Mouse (Mus musculus): ENCODE results near the gene Mblac2.
"Not testable (repeated sequence)": the region's sequence is repeated elsewhere in the genome, so short reads cannot be mapped to it uniquely, and the experiment has no call there.

The Mblac2 gene

GRCm38 (mm10) chr13:81710775-81711545 is at the start of gene Mblac2, which contains the start of gene Polr3g:
Gene Mblac2, plus strand, starts transcription at chr13:81711341.
Gene Polr3g, minus strand, starts transcription at chr13:81711013.
- peak; percentile 83 for DNase-seq (ENCODE audit: low read depth, low spot score)

GRCm38 (mm10) chr13:81663566-81664330 is 47.4 kb upstream of the Mblac2 start:
- DNase-seq (ENCODE audit: low read depth, low spot score), result no peak

GRCm38 (mm10) chr13:81664331-81664698 is 46.8 kb upstream of the Mblac2 start:
- DNase-seq (ENCODE audit: low read depth, low spot score), result no peak

GRCm38 (mm10) chr13:81667713-81668112 is 43.4 kb upstream of the Mblac2 start:
- no peak for DNase-seq (ENCODE audit: low read depth, low spot score)

GRCm38 (mm10) chr13:81675333-81675732 is 35.8 kb upstream of the Mblac2 start:
- no peak for DNase-seq (ENCODE audit: low read depth, low spot score)

GRCm38 (mm10) chr13:81683107-81683506 is 28.0 kb upstream of the Mblac2 start:
- DNase-seq (ENCODE audit: low read depth, low spot score), result no peak

GRCm38 (mm10) chr13:81684258-81684657 is 26.9 kb upstream of the Mblac2 start:
- DNase-seq (ENCODE audit: low read depth, low spot score), result no peak

- no peak for DNase-seq (ENCODE audit: low read depth, low spot score)
These were observed 26.3 kb upstream of the Mblac2 start for GRCm38 (mm10) chr13:81684884-81685283.

GRCm38 (mm10) chr13:81689587-81689986 is 21.6 kb upstream of the Mblac2 start:
- no peak for DNase-seq (ENCODE audit: low read depth, low spot score)

- DNase-seq (ENCODE audit: low read depth, low spot score), result no peak
These were observed 20.7 kb upstream of the Mblac2 start for GRCm38 (mm10) chr13:81690477-81690876.

- no peak for DNase-seq (ENCODE audit: low read depth, low spot score)
These were observed 19.5 kb upstream of the Mblac2 start for GRCm38 (mm10) chr13:81691606-81692005.

GRCm38 (mm10) chr13:81694446-81694845 is 16.7 kb upstream of the Mblac2 start:
- no peak for DNase-seq (ENCODE audit: low read depth, low spot score)

- no peak for DNase-seq (ENCODE audit: low read depth, low spot score)
These were observed 8.0 kb upstream of the Mblac2 start for GRCm38 (mm10) chr13:81703148-81703547.

GRCm38 (mm10) chr13:81703621-81704020 is 7.5 kb upstream of the Mblac2 start:
- no peak for DNase-seq (ENCODE audit: low read depth, low spot score)

GRCm38 (mm10) chr13:81706311-81706710 is 4.8 kb upstream of the Mblac2 start:
- no peak for DNase-seq (ENCODE audit: low read depth, low spot score)

GRCm38 (mm10) chr13:81709805-81710204 is 1.3 kb upstream of the Mblac2 start:
- no peak for DNase-seq (ENCODE audit: low read depth, low spot score)

- DNase-seq (ENCODE audit: low read depth, low spot score), result no peak
These were observed 875 bp upstream of the Mblac2 start for GRCm38 (mm10) chr13:81710266-81710665.

- DNase-seq (ENCODE audit: low read depth, low spot score), result no peak
These were observed 618 bp downstream of the Mblac2 start for GRCm38 (mm10) chr13:81711546-81712371.

- DNase-seq (ENCODE audit: low read depth, low spot score), result no peak
These were observed 2.8 kb downstream of the Mblac2 start for GRCm38 (mm10) chr13:81713896-81714295.

GRCm38 (mm10) chr13:81728141-81728540 is 17.0 kb downstream of the Mblac2 start:
- not testable (repeated sequence) for DNase-seq (ENCODE audit: low read depth, low spot score)

GRCm38 (mm10) chr13:81729102-81729501 is 18.0 kb downstream of the Mblac2 start:
- DNase-seq (ENCODE audit: low read depth, low spot score), result no peak

GRCm38 (mm10) chr13:81730362-81730761 is 19.2 kb downstream of the Mblac2 start:
- DNase-seq (ENCODE audit: low read depth, low spot score), result no peak
